Mouse (Mus musculus): ENCODE measurements around the gene Nhsl1. TPM values are rescaled to one million over a fixed set of nuclear protein-coding genes. Genes with fewer than 3 reads are reported as not detected.
A peak's percentile ranks its signal among the peaks of the same experiment; 100 is the strongest.

The Nhsl1 gene
- polyA plus RNA-seq, 2 experiments = 0.50 to 0.64 TPM

DNA sequence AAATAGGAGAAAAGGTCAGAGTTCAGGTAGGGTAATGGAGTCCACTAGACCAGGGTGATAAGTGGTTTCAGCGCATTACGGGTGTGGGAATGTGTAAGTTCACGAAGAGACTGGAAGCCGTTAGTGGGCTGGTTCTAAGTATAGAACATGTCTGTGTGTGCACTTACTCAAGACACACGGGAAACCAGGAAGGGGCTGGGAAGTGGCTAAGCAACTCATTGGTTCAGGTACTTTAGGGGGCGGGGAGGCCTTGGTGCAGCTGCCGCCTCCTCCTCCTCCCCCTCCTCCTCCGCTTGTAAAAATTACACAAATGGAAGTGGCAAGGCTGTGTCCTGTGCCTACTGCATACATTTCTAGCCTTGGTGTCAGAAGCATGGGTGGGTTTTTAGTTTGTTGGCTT is 213.5 kb downstream of the Nhsl1 start:
- 51% methylated on average over 8 of the region's 8 CpGs for WGBS (ENCODE audit: insufficient replicate concordance)
- H3K9ac ChIP-seq (replicated peaks) = no peak overlapping the region
- H3K4me3 ChIP-seq (ENCODE audit: insufficient read depth in 1 of 2, low read depth in 2 of 2, low read length in 2 of 2) = no peak overlapping the region
- H3K27me3 ChIP-seq (ENCODE audit: control insufficient read depth, insufficient read depth, low read length) = no peaks in the 10 kb centered on the region
- H3K4me1 ChIP-seq (replicated peaks; ENCODE audit: control insufficient read depth in 2 of 2, insufficient read depth in 2 of 2, low read length in 1 of 2) = no peaks in the 10 kb centered on the region
- TF ChIP-seq EP300 (IDR thresholded peaks at IDR 0.05; ENCODE audit: low read depth) (no peak), CTCF (IDR thresholded peaks at IDR 0.05; ENCODE audit: low read depth) (no peak)
- ATAC-seq (ENCODE audit: insufficient read depth) = no peak
- no peak overlapping the region for H3K27ac ChIP-seq
- H3K36me3 ChIP-seq (replicated peaks; ENCODE audit: control insufficient read depth, insufficient read depth, low read depth) = no peaks in the 10 kb centered on the region
- no peaks in the 10 kb centered on the region for H3K9me3 ChIP-seq (ENCODE audit: control insufficient read depth, low read length)
- DNase-seq (ENCODE audit: low read depth in 3 of 3, low spot score in 3 of 3) = no peak
- no peak overlapping the region for H3K4me2 ChIP-seq (ENCODE audit: low read depth)

GRCm38 (mm10) chr10:18536889-18537288 is 218.1 kb downstream of the Nhsl1 start:
- Histone ChIP-seq H3K4me3 (ENCODE audit: insufficient read depth in 1 of 2, low read depth in 2 of 2, low read length in 2 of 2) (no peak overlapping the region), H3K9me3 (ENCODE audit: control insufficient read depth, low read length) (no peaks in the 10 kb centered on the region), H3K36me3 (replicated peaks; ENCODE audit: control insufficient read depth, insufficient read depth, low read depth) (no peaks in the 10 kb centered on the region), H3K4me1 (replicated peaks; ENCODE audit: control insufficient read depth in 2 of 2, insufficient read depth in 2 of 2, low read length in 1 of 2) (no peaks in the 10 kb centered on the region), H3K9ac (replicated peaks) (no peak overlapping the region), H3K27me3 (ENCODE audit: control insufficient read depth, insufficient read depth, low read length) (no peaks in the 10 kb centered on the region), H3K27ac (no peak overlapping the region), H3K4me2 (ENCODE audit: low read depth) (no peak overlapping the region)
- ATAC-seq (ENCODE audit: insufficient read depth) (no peak), DNase-seq (ENCODE audit: low read depth in 3 of 3, low spot score in 3 of 3) (no peak)
- whole genome bisulfite sequencing (ENCODE audit: insufficient replicate concordance) = 58% methylated on average over 2 of the region's 2 CpGs
- TF ChIP-seq CTCF (IDR thresholded peaks at IDR 0.05; ENCODE audit: low read depth) = no peak
- no peak for TF ChIP-seq EP300 (IDR thresholded peaks at IDR 0.05; ENCODE audit: low read depth)

DNA sequence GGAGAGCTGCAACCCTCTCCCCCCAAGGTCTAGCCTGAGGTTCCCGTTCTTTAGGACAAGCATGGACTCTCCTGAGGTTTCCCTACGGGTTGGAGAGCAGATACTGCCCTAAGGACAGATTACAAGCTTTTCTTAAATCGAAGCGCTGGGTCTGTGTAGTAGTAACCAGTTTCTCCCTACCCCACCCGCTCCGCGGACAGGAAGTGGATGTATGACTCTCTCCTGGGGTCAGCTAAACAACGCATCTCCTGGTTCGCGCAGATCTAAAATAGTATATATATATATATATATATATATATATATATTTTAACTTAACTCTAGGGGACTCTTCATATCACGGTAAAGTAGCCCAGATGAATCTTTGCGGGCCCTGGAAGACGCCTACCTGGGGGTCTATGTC is 226.5 kb downstream of the Nhsl1 start:
- H3K9me3 ChIP-seq (ENCODE audit: control insufficient read depth, low read length) = no peaks in the 10 kb centered on the region
- no peak overlapping the region for H3K27ac ChIP-seq
- TF ChIP-seq CTCF (IDR thresholded peaks at IDR 0.05; ENCODE audit: low read depth) (no peak), EP300 (IDR thresholded peaks at IDR 0.05; ENCODE audit: low read depth) (no peak)
- no peaks in the 10 kb centered on the region for H3K36me3 ChIP-seq (replicated peaks; ENCODE audit: control insufficient read depth, insufficient read depth, low read depth)
- no peak overlapping the region; the same call in 1 of the 2 replicates for H3K9ac ChIP-seq (replicated peaks)
- peak overlapping the region; percentile 55 for H3K4me2 ChIP-seq (ENCODE audit: low read depth)
- DNase-seq (ENCODE audit: low read depth in 3 of 3, low spot score in 3 of 3) (no peak), ATAC-seq (ENCODE audit: insufficient read depth) (no peak)
- no peaks in the 10 kb centered on the region for H3K27me3 ChIP-seq (ENCODE audit: control insufficient read depth, insufficient read depth, low read length)
- H3K4me1 ChIP-seq (replicated peaks; ENCODE audit: control insufficient read depth in 2 of 2, insufficient read depth in 2 of 2, low read length in 1 of 2) = no peaks in the 10 kb centered on the region
- H3K4me3 ChIP-seq (ENCODE audit: insufficient read depth in 1 of 2, low read depth in 2 of 2, low read length in 2 of 2) = peak overlapping the region; percentile 36 to 39
- WGBS (ENCODE audit: insufficient replicate concordance) = 5% methylated on average over 13 of the region's 13 CpGs

- H3K9me3 ChIP-seq (ENCODE audit: control insufficient read depth, low read length) = no peaks in the 10 kb centered on the region
- H3K27ac ChIP-seq = no peak within 1 kb of the TSS
- no peaks in the 10 kb centered on the region for H3K27me3 ChIP-seq (ENCODE audit: control insufficient read depth, insufficient read depth, low read length)
- peak; percentile 73 for ATAC-seq (ENCODE audit: insufficient read depth)
- H3K36me3 ChIP-seq (replicated peaks; ENCODE audit: control insufficient read depth, insufficient read depth, low read depth) = no peaks in the 10 kb centered on the region
- H3K4me2 ChIP-seq (ENCODE audit: low read depth) = peak within 1 kb of the TSS; percentile 55
- TF ChIP-seq CTCF (IDR thresholded peaks at IDR 0.05; ENCODE audit: low read depth) (peak; percentile 74), EP300 (IDR thresholded peaks at IDR 0.05; ENCODE audit: low read depth) (no peak)
- no peak within 1 kb of the TSS; the same call in 1 of the 2 replicates for H3K9ac ChIP-seq (replicated peaks)
- H3K4me3 ChIP-seq (ENCODE audit: insufficient read depth in 1 of 2, low read depth in 2 of 2, low read length in 2 of 2) = peak within 1 kb of the TSS; percentile 36 to 39
- no peaks in the 10 kb centered on the region for H3K4me1 ChIP-seq (replicated peaks; ENCODE audit: control insufficient read depth in 2 of 2, insufficient read depth in 2 of 2, low read length in 1 of 2)
- WGBS (ENCODE audit: insufficient replicate concordance) = under 1% methylated on average over 22 of the region's 22 CpGs
- peak; percentile 13 to 29 (median 18) for DNase-seq (ENCODE audit: low read depth in 3 of 3, low spot score in 3 of 3)
Measured at GRCm38 (mm10) chr10:18545813-18546235, 227.0 kb downstream of the Nhsl1 start, which contains the start of gene Hebp2. Gene Hebp2, minus strand, starts transcription at chr10:18546076.

DNA sequence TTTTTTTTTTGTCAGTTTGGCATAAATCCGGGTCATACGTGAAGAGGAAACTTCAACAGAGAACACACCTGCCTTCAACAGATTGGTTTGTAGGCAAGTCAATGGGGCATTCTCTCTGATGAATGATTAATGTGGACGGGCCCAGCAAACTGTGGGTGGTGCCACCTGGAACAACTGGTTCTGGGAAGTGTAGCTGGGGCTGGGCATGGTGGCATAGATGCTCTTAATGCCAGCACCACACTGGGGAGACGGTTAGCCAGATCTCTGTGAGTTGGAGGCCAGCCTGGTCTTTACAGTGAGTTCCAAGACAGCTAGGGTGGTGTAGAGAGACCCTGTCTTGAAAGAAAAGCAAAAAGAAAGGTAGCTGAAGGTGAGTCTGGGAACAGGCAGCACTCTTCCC is 228.6 kb downstream of the Nhsl1 start:
- Histone ChIP-seq H3K27ac (no peak overlapping the region), H3K36me3 (replicated peaks; ENCODE audit: control insufficient read depth, insufficient read depth, low read depth) (no peaks in the 10 kb centered on the region), H3K4me2 (ENCODE audit: low read depth) (no peak overlapping the region), H3K4me3 (ENCODE audit: insufficient read depth in 1 of 2, low read depth in 2 of 2, low read length in 2 of 2) (no peak overlapping the region), H3K9ac (replicated peaks) (no peak overlapping the region), H3K4me1 (replicated peaks; ENCODE audit: control insufficient read depth in 2 of 2, insufficient read depth in 2 of 2, low read length in 1 of 2) (no peaks in the 10 kb centered on the region), H3K9me3 (ENCODE audit: control insufficient read depth, low read length) (no peaks in the 10 kb centered on the region), H3K27me3 (ENCODE audit: control insufficient read depth, insufficient read depth, low read length) (no peaks in the 10 kb centered on the region)
- WGBS (ENCODE audit: insufficient replicate concordance) = 59% methylated on average over 4 of the region's 4 CpGs
- no peak for ATAC-seq (ENCODE audit: insufficient read depth)
- DNase-seq (ENCODE audit: low read depth in 3 of 3, low spot score in 3 of 3) = no peak
- no peak for TF ChIP-seq EP300 (IDR thresholded peaks at IDR 0.05; ENCODE audit: low read depth)
- no peak for TF ChIP-seq CTCF (IDR thresholded peaks at IDR 0.05; ENCODE audit: low read depth)

Measured in liver, embryonic 14.5 days (tissue).